Mouse (Mus musculus): Measurements from ENCODE around the gene Gm49342. TPM values are rescaled to one million over a fixed set of nuclear protein-coding genes. Genes with fewer than 3 reads are reported as not detected.

Gm49342 gene
- total RNA-seq, 2 experiments from 2014 or later: 15.7 to 16.5 TPM

- DNase-seq: peak in 1 of 2 experiments; percentile 35
Measured at GRCm38 (mm10) chr14:50981207-50981606, 36.9 kb downstream of the Gm49342 start.

- DNase-seq: peak in 1 of 2 experiments; percentile 76
Measured at GRCm38 (mm10) chr14:50981837-50982236, 37.5 kb downstream of the Gm49342 start.

- DNase-seq: peak in 1 of 2 experiments; percentile 77
Measured at GRCm38 (mm10) chr14:50987668-50988067, 43.4 kb downstream of the Gm49342 start.

- no peak for DNase-seq
Measured at GRCm38 (mm10) chr14:50991037-50991436, 46.7 kb downstream of the Gm49342 start.

GRCm38 (mm10) chr14:50997088-50997487 is 52.8 kb downstream of the Gm49342 start:
- peak in 1 of 2 experiments; percentile 55 for DNase-seq

GRCm38 (mm10) chr14:50997999-50998666 is 53.8 kb downstream of the Gm49342 start:
- peak in 1 of 2 experiments; percentile 73 for DNase-seq

- DNase-seq: no peak
Measured at GRCm38 (mm10) chr14:51007152-51007801, 63.0 kb downstream of the Gm49342 start, which contains the start of gene Rnase10. Gene Rnase10 (plus strand): TSS chr14:51007751.

- peak; percentile 86 to 87 for DNase-seq
Measured at GRCm38 (mm10) chr14:51007914-51008713, 63.8 kb downstream of the Gm49342 start.

GRCm38 (mm10) chr14:51008781-51009180 is 64.5 kb downstream of the Gm49342 start:
- DNase-seq: no peak

GRCm38 (mm10) chr14:51009572-51009971 is 65.3 kb downstream of the Gm49342 start:
- no peak for DNase-seq

Other genes starting within 250 kb of the Gm49342 start
- gene Olfr748, start 237.1 kb upstream of the Gm49342 start, total RNA-seq (2021): not detected
- not detected for gene Olfr749, start 199.4 kb upstream of the Gm49342 start, total RNA-seq (2021)
- gene Ttc5, start 159.0 kb upstream of the Gm49342 start, total RNA-seq (2021): 10 to 100 TPM; 11.1 to 13.5 TPM
- gene Ccnb1ip1, start 136.8 kb upstream of the Gm49342 start, total RNA-seq (2021): not detected
- gene Parp2, start 136.7 kb upstream of the Gm49342 start, total RNA-seq (2021): 10 to 100 TPM; 14.9 to 16.4 TPM
- 10 to 100 TPM; 10.4 to 11.6 TPM for gene Tep1, start 74.0 kb upstream of the Gm49342 start, total RNA-seq (2021)
- gene Klhl33, start 47.0 kb upstream of the Gm49342 start, total RNA-seq (2021): 10 to 100 TPM; 17.0 to 21.9 TPM
- 10 to 100 TPM; 70.2 to 74.5 TPM for gene Osgep, start 19.6 kb upstream of the Gm49342 start, total RNA-seq (2021)
- gene Apex1, start 19.5 kb upstream of the Gm49342 start, total RNA-seq (2021): 10 to 100 TPM; 27.0 to 31.7 TPM
- 10 to 100 TPM; 20.5 to 25.8 TPM for gene Pip4p1, start 13.7 kb upstream of the Gm49342 start, total RNA-seq (2021)
- 10 to 100 TPM; 11.4 to 14.8 TPM for gene Pnp, start 13.4 kb upstream of the Gm49342 start, total RNA-seq (2021)
- 1 to 10 TPM in 1 of 2 experiments, under 1 TPM in 1; 0.89 to 1.0 TPM for gene Pnp2, start 11.5 kb downstream of the Gm49342 start, total RNA-seq (2021)
- gene Rnase10, start 63.2 kb downstream of the Gm49342 start, total RNA-seq (2021): under 1 TPM; 0.20 to 0.41 TPM
- gene Rnase9, start 97.4 kb downstream of the Gm49342 start, total RNA-seq (2021): not detected
- gene Rnase11, start 105.6 kb downstream of the Gm49342 start, total RNA-seq (2021): not detected
- gene Rnase12, start 113.1 kb downstream of the Gm49342 start, total RNA-seq (2021): not detected
- not detected for gene Olfr750, start 129.9 kb downstream of the Gm49342 start, total RNA-seq (2021)
- 10 to 100 TPM; 43.0 to 46.9 TPM for gene Rnase4, start 146.6 kb downstream of the Gm49342 start, total RNA-seq (2021)
- gene Ang, start 146.6 kb downstream of the Gm49342 start, total RNA-seq (2021): 1 to 10 TPM; 6.1 to 6.9 TPM
- gene Eddm3b, start 169.9 kb downstream of the Gm49342 start, total RNA-seq (2021): not detected
- 1 to 10 TPM in 1 of 2 experiments, under 1 TPM in 1; 0.65 to 1.2 TPM for gene Rnase6, start 179.4 kb downstream of the Gm49342 start, total RNA-seq (2021)
- 1 to 10 TPM in 1 of 2 experiments, under 1 TPM in 1; 0.89 to 1.3 TPM for gene Rnase1, start 202.3 kb downstream of the Gm49342 start, total RNA-seq (2021)
- not detected for gene Rnase2b, start 217.7 kb downstream of the Gm49342 start, total RNA-seq (2021)